8 mouse cellular contexts compared by ENCODE assay signal in genomic region chr15:96520412-96521124, GRCm38 (mm10). TPM values are rescaled to one million over a fixed set of nuclear protein-coding genes. Genes with fewer than 3 reads are reported as not detected.
DNase-seq lines count a peak whose midpoint lies in the region; ATAC-seq lines count a peak whose summit lies in the region.

No protein-coding gene starts in this region.

- peak; percentile 74 for DNase-seq in heart, postnatal 4 days
- DNase-seq in heart, adult 11 months = no peak
- DNase-seq in urinary bladder, adult 2 months (ENCODE audit: low spot score) = peak; percentile 33
- no peak for DNase-seq in urinary bladder, postnatal 10 days (ENCODE audit: low spot score)
- DNase-seq in c-Kit-positive CD71-negative TER-119-negative erythroid progenitor cells, embryonic 14.5 days (ENCODE audit: low read depth) = peak; percentile 39
- peak; percentile 48 for DNase-seq in lung, postnatal 25 days (ENCODE audit: low spot score)
- peak; percentile 83 for DNase-seq in thymus, postnatal 25 days

- ATAC-seq in monocyte, adult 5-6 weeks (replicated peaks; ENCODE audit: insufficient number of reproducible peaks, low FRiP score, low TSS enrichment, poor library complexity, severe bottlenecking) = no peak

RNA-seq across cellular contexts. Expression of gene Scaf11, which starts 59.9 kb away (rescaled TPM):
- 10 to 100 TPM; 69.4 to 71.1 TPM for total RNA-seq in heart, postnatal 4 days (2021)
- polyA plus RNA-seq in urinary bladder, adult 2 months (2012; rRNA removed) = 38.1 and 43.5 TPM in 2 replicates
- 118 to 153 TPM (median 120 TPM) in 3 replicates for total RNA-seq in monocyte, adult 5-6 weeks (2017)

Comparison
In these comparisons a context has a peak if more than half of its experiments do, and no peak if none do; other contexts are left out.
1. DNase-seq: peak in heart, postnatal 4 days (single experiment), urinary bladder, adult 2 months (single experiment), c-Kit-positive CD71-negative TER-119-negative erythroid progenitor cells, embryonic 14.5 days (single experiment), lung, postnatal 25 days (single experiment) and thymus, postnatal 25 days (single experiment); none in heart, adult 11 months (single experiment) and urinary bladder, postnatal 10 days (single experiment).